Mouse (Mus musculus) adrenal gland, adult 2 months (tissue): Measurements from ENCODE around the gene Vmn2r19. TPM values are rescaled to one million over a fixed set of nuclear protein-coding genes. Genes with fewer than 3 reads are reported as not detected.
"Not testable (repeated sequence)": the region's sequence is repeated elsewhere in the genome, so short reads cannot be mapped to it uniquely, and the experiment has no call there.

Source experiments
- DNase-seq: peaks from one replicate; pipeline ENCODE4 v3.0.0; 2021
- long read RNA-seq: library from polyadenylated mRNA; stranded (forward); transcript quantifications from one replicate; pipeline ENCODE4 v2.0.0, GENCODE M21; 2021
- polyA plus RNA-seq: library from polyadenylated mRNA; depleted of rRNA; stranded (reverse); fragments of >200 nt; gene quantifications from 2 replicates; pipeline ENCODE4 v1.2.3, GENCODE M21; 2012; rRNA removed
- total RNA-seq, 2 experiments: library from RNA; stranded (reverse); gene quantifications; 2 replicates each; pipeline ENCODE4 v1.2.3; 2021

The Vmn2r19 gene
- total RNA-seq (not detected), polyA plus RNA-seq (not detected in 2 replicates)
- long read RNA-seq = 0 reads

DNA sequence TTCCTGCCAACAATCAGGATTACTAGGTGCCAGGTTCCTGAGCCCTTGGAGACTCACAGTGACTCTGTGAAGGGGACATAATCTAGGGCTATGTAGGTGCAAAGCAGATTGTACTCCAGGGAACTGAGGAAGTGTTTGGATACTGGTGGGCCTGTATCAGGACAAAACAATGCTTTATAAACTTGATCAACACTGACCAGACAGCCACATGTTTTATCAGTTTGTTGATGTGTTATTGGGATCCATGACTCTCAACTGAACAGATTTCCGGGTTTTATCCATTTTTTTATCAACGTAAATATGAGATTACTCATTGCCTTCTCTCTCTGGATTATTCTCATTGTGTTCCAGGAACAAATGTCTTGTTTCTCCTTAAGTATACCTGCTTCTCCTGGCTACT lies at the start of gene Vmn2r19:
Gene Vmn2r19 (plus strand): TSS at position 301 of the 400 bp plus-strand sequence.
- no peak for DNase-seq

- DNase-seq = no peak
These were observed 49.2 kb upstream of the Vmn2r19 start for GRCm38 (mm10) chr6:123258946-123259345.

DNA sequence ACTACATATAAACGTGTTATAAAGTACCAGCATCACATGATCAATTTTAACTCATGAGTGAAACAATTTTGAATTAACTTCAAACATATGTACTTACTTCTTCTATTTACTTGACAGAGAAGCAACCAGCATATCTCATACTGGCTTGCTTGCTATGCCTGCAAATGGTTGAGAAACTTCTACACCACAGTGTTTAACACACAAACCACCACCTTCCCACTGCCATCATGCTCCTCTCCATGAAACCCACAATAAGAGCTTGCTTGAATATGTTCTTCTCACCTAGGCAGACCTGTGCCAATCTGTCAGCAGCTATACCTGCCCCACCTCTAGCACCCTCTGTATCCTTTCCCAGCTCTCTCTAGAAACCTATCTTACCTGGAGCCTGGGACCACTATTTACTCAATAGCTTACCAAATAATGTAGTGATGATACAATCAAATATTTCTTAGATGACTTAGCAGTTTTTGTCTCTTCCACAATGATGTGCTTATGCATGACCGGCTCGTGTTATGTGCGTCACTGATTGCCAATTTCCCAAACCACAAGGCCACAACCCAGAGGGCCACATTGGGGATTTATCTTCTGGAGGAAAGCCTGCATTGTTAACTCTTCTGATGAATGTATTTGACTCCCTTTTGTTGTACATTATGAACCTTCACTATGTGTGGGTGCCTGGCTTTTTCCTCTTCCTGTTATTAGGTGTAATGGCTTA lies 48.1 kb upstream of the Vmn2r19 start:
- DNase-seq = no peak

- DNase-seq = no peak
These were observed 47.3 kb upstream of the Vmn2r19 start for GRCm38 (mm10) chr6:123260868-123261267.

GRCm38 (mm10) chr6:123261555-123262161 lies 46.5 kb upstream of the Vmn2r19 start, which contains the start of gene Clec4d:
TSS of gene Clec4d (plus strand) at chr6:123262111.
- no peak for DNase-seq

- DNase-seq = no peak
These were observed 43.9 kb upstream of the Vmn2r19 start for GRCm38 (mm10) chr6:123264194-123264593.

DNA sequence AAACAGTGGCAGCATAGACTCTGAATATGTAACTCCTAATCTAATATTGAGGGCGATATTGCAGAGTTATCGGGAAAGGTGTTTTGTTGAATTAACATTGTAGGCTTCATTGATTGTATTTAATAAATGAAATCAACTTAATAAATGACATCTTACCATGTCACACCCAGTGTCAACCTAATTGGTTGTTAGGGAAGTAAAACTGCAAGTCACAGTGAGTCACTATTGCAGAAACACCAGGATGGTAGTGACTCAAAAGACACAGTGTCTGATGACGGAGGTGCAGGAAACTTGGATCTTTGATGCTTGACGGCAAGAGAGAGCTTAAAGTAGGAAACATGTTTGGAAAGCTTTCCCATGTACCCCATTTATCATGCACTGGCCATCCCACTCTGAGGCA lies 42.3 kb upstream of the Vmn2r19 start:
- DNase-seq = no peak

DNA sequence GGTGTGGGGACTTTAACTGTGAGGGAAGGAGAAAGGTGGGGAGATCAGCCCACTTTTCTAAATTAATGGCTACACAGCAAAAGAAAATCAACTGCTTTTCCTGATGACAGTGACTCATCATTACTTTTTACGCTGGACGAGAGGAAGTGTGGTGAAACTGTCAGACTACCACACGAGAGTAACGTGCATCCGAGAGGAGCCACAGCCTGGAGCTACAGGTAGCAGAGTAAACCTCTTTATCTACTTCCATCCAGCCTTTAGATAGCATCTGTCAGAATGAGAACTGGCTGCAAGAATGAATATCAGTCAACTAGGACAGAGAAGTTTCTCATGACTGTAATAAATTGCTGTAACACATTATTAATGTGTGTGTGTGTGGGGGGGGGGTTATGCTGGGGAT lies 41.2 kb upstream of the Vmn2r19 start:
- no peak for DNase-seq

DNA sequence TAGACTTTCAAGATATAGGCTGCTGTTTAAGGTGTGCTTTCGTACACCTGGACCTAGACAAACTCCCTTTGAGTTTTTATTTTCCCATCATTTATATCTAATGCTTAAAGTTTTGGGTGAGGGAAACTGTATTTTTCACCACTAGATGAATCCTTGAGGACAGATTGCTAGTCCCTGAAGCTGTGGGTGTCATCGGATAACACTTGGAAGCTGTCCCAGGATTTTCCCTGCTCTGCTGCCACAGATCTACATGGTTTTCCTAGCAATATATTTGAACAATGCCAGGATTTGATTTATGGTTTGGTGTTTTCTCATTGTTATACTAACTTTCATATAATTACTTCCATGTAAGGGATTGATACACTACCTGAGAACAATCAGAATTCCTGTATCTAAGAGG lies 28.7 kb upstream of the Vmn2r19 start:
- no peak for DNase-seq

DNA sequence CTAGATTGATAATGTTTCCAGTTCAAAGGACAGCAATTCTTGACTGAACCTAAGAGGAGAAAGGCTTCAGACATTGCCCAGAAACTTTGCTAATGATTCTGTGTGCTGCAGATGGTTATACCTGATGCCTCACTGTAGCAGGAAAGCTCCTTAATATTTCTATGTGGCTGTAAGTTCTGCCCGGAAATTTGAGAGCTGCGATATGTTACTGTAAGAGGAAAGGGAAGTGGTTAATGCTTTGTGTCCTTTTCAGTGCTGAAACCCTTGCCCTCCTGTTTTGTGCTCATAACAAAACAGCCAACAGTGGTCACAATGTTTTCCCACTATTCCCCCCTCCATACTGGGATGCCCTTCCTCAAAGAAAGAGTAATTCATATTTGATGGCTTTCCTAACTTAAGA lies 21.8 kb upstream of the Vmn2r19 start:
- no peak for DNase-seq

GRCm38 (mm10) chr6:123288931-123289330 lies 19.2 kb upstream of the Vmn2r19 start:
- no peak for DNase-seq

GRCm38 (mm10) chr6:123289753-123290152 lies 18.4 kb upstream of the Vmn2r19 start, which contains the start of gene Clec4e:
TSS of gene Clec4e (minus strand) at chr6:123289870.
- no peak for DNase-seq

- DNase-seq = no peak
These were observed 15.3 kb upstream of the Vmn2r19 start for GRCm38 (mm10) chr6:123292751-123293400.

DNA sequence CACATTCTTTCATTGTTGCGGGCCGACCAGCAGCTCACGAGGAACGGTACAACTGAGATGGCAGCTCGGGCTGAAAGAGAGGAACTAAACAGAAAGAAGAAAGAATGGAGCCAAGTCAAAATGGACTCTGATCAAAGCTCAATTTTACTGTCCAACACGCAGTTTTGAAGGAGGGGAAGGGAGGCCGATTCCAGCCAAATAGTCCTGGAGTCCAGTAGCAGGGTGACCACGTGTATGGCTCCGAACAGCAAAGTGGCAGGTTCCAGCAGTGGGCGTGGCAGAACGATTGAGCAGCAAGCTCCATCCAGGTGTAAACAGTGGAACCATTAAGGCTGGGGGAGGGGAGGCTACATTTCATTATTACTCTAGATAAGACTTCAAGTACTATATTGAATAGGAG lies 14.6 kb upstream of the Vmn2r19 start:
- not testable (repeated sequence) for DNase-seq

DNA sequence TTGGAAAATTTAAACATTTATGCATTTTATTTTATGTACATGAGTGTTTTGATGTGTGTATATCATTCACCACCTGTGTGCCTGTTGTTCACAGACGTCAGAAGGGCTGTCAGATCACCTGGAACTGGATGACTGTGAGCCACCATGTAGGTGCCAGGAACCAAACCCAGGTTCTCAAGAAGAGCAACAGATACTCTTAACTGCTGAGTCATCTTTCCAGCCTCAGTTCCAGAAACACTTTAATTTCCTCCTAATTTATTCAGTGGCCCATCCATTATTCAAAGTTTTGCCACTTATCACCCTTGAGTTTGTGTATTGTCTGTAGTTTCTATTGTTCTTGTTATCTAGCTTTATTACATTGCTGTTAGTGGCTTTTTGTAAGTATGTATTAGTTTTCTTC lies 11.4 kb upstream of the Vmn2r19 start:
- DNase-seq = no peak

DNA sequence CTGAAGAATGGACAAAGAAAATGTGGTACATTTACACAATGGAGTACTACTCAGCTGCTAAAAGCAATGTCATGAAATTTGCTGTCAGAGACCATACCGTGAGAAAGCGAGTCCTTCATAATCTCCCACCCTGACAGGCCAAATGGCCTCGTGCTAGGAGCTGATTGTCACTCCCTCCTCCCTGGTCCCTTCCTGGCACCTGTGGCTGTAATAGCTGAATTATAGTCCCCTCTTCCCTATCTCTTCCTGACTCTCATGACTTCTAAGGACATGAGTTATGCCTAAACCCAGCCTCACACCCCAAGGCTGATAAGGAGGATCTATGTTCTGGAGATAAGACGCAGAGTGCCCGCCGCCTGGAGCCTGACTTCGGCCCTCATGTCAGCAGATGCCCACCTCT lies 1.8 kb upstream of the Vmn2r19 start:
- not testable (repeated sequence) for DNase-seq

- DNase-seq = no peak
These were observed 24.4 kb downstream of the Vmn2r19 start for GRCm38 (mm10) chr6:123332503-123332902.

GRCm38 (mm10) chr6:123340093-123340492 lies 32.0 kb downstream of the Vmn2r19 start:
- no peak for DNase-seq

GRCm38 (mm10) chr6:123346141-123346540 lies 38.0 kb downstream of the Vmn2r19 start:
- no peak for DNase-seq
